Mouse (Mus musculus) liver, embryonic 15.5 days (tissue): ENCODE results near the gene Sh3pxd2b. TPM values are rescaled to one million over a fixed set of nuclear protein-coding genes. Genes with fewer than 3 reads are reported as not detected.

ENCODE experiments used
- ATAC-seq: fragments of 200-750 bp; cut with Nextera tagmentation; 2 replicates; pipeline ENCODE4 v1.8.0; 2017; ENCODE audit warnings: moderate number of reproducible peaks, mild to moderate bottlenecking, moderate library complexity; ENCODE audit not compliant: insufficient read depth
- H3K27ac ChIP-seq: fragments of 300-500 bp; sonication (generic); replicated peaks from 2 replicates; pipeline ENCODE4 v1.5.1; 2015; ENCODE audit warnings: mild to moderate bottlenecking, inconsistent platforms
- H3K27me3 ChIP-seq: fragments of 300-500 bp; sonication (generic); 2 replicates; pipeline ENCODE4 v1.6.1; 2015; ENCODE audit warnings: mild to moderate bottlenecking, inconsistent platforms
- H3K36me3 ChIP-seq: fragments of 300-500 bp; sonication (generic); replicated peaks from 2 replicates; pipeline ENCODE4 v1.6.1; 2015; ENCODE audit warnings: moderate library complexity, mild to moderate bottlenecking, inconsistent platforms
- H3K4me1 ChIP-seq: fragments of 300-500 bp; sonication (generic); replicated peaks from 2 replicates; pipeline ENCODE4 v1.6.1; 2015; ENCODE audit warnings: inconsistent platforms
- H3K4me2 ChIP-seq: fragments of 300-500 bp; sonication (generic); 2 replicates; pipeline ENCODE4 v1.6.1; 2015; ENCODE audit warnings: moderate library complexity, mild to moderate bottlenecking, inconsistent platforms
- H3K4me3 ChIP-seq: fragments of 300-500 bp; sonication (generic); replicated peaks from 2 replicates; pipeline ENCODE4 v1.5.1; 2015; ENCODE audit warnings: mild to moderate bottlenecking, inconsistent platforms
- H3K9ac ChIP-seq: fragments of 300-500 bp; sonication (generic); 2 replicates; pipeline ENCODE4 v1.6.1; 2015; ENCODE audit warnings: moderate library complexity, mild to moderate bottlenecking, inconsistent platforms
- H3K9me3 ChIP-seq: fragments of 300-500 bp; sonication (generic); replicated peaks from 2 replicates; pipeline ENCODE4 v1.6.1; 2016; ENCODE audit warnings: inconsistent platforms
- WGBS: fragments of 180-500 bp; shearing (Covaris S2); methylation state at CpG from one replicate; pipeline ENCODE4 v1.1.7; 2015; ENCODE audit warnings: mixed read lengths; ENCODE audit not compliant: insufficient replicate concordance; 5-methylcytosine and 5-hydroxymethylcytosine counted together
- polyA plus RNA-seq: library from polyadenylated mRNA; unstranded; fragments of >200 nt; fragmentation: Nextera tagmentation; extraction: Ambion mirVana; gene quantifications from 2 replicates; pipeline ENCODE4 v1.2.1, GENCODE M21; 2015

Sh3pxd2b gene
- polyA plus RNA-seq, 1 experiment from 2014 or later: 1.1 TPM

GRCm38 (mm10) chr11:32444266-32444665 lies 96.6 kb downstream of the Sh3pxd2b start:
- no peak overlapping the region for H3K4me2 ChIP-seq
- no peaks in the 10 kb centered on the region for H3K9me3 ChIP-seq
- no peak for ATAC-seq
- H3K27ac ChIP-seq: no peak overlapping the region
- H3K36me3 ChIP-seq: no peaks in the 10 kb centered on the region
- no peaks in the 10 kb centered on the region for H3K27me3 ChIP-seq
- H3K9ac ChIP-seq: no peak overlapping the region
- no peak overlapping the region for H3K4me3 ChIP-seq
- 32% methylated on average over 1 of the region's 1 CpGs for WGBS
- H3K4me1 ChIP-seq: no peaks in the 10 kb centered on the region

- WGBS: 49% methylated on average over 1 of the region's 1 CpGs
- Histone ChIP-seq H3K4me3 (no peak overlapping the region), H3K27ac (no peak overlapping the region), H3K9me3 (no peaks in the 10 kb centered on the region), H3K36me3 (no peaks in the 10 kb centered on the region), H3K4me2 (no peak overlapping the region), H3K4me1 (no peaks in the 10 kb centered on the region), H3K9ac (no peak overlapping the region), H3K27me3 (no peaks in the 10 kb centered on the region)
- ATAC-seq: no peak
Measured at GRCm38 (mm10) chr11:32445135-32445534, 97.5 kb downstream of the Sh3pxd2b start.

- no peak overlapping the region for H3K9ac ChIP-seq
- ATAC-seq: no peak
- WGBS: 21% methylated on average over 6 of the region's 6 CpGs
Measured at GRCm38 (mm10) chr11:32445637-32446226, 98.1 kb downstream of the Sh3pxd2b start.

GRCm38 (mm10) chr11:32450216-32450615 lies 102.6 kb downstream of the Sh3pxd2b start:
- Histone ChIP-seq H3K27ac (no peak overlapping the region), H3K4me1 (peaks cover 10% of the 10 kb centered on the region), H3K9me3 (no peaks in the 10 kb centered on the region), H3K9ac (no peak overlapping the region), H3K4me3 (no peak overlapping the region), H3K36me3 (no peaks in the 10 kb centered on the region), H3K27me3 (peaks cover 32% of the 10 kb centered on the region), H3K4me2 (no peak overlapping the region)
- ATAC-seq: no peak
- WGBS: 0% methylated on average over 1 of the region's 1 CpGs

More at GRCm38 (mm10) chr11:32445637-32446226, 98.1 kb downstream of the Sh3pxd2b start:
- H3K27me3 ChIP-seq: no peaks in the 10 kb centered on the region
- H3K4me3 ChIP-seq: no peak overlapping the region
- H3K4me2 ChIP-seq: no peak overlapping the region
- H3K27ac ChIP-seq: no peak overlapping the region
- H3K9me3 ChIP-seq: no peaks in the 10 kb centered on the region
- no peaks in the 10 kb centered on the region for H3K36me3 ChIP-seq
- H3K4me1 ChIP-seq: no peaks in the 10 kb centered on the region

- 77% methylated on average over 6 of the region's 6 CpGs for WGBS
- Histone ChIP-seq H3K27ac (no peak overlapping the region), H3K4me1 (peaks cover 21% of the 10 kb centered on the region), H3K4me2 (no peak overlapping the region), H3K36me3 (no peaks in the 10 kb centered on the region), H3K9me3 (no peaks in the 10 kb centered on the region), H3K9ac (no peak overlapping the region), H3K27me3 (peaks cover 43% of the 10 kb centered on the region), H3K4me3 (no peak overlapping the region)
- no peak for ATAC-seq
Measured at GRCm38 (mm10) chr11:32451306-32451705, 103.7 kb downstream of the Sh3pxd2b start.

- Histone ChIP-seq H3K27me3 (peaks cover 53% of the 10 kb centered on the region), H3K9ac (no peak overlapping the region), H3K4me2 (no peak overlapping the region), H3K27ac (no peak overlapping the region), H3K4me3 (no peak overlapping the region), H3K4me1 (peaks cover 24% of the 10 kb centered on the region), H3K9me3 (no peaks in the 10 kb centered on the region), H3K36me3 (no peaks in the 10 kb centered on the region)
- 82% methylated on average over 4 of the region's 4 CpGs for WGBS
- ATAC-seq: no peak
Measured at GRCm38 (mm10) chr11:32452745-32453144, 105.1 kb downstream of the Sh3pxd2b start.

GRCm38 (mm10) chr11:32453353-32453915 lies 105.8 kb downstream of the Sh3pxd2b start:
- no peaks in the 10 kb centered on the region for H3K9me3 ChIP-seq
- no peak overlapping the region for H3K4me2 ChIP-seq
- ATAC-seq: no peak
- no peak overlapping the region for H3K4me3 ChIP-seq
- H3K36me3 ChIP-seq: no peaks in the 10 kb centered on the region
- WGBS: 53% methylated on average over 8 of the region's 8 CpGs
- H3K4me1 ChIP-seq: peaks cover 24% of the 10 kb centered on the region
- H3K27ac ChIP-seq: no peak overlapping the region
- H3K9ac ChIP-seq: no peak overlapping the region
- H3K27me3 ChIP-seq: peaks cover 53% of the 10 kb centered on the region

GRCm38 (mm10) chr11:32454231-32454799 lies 106.7 kb downstream of the Sh3pxd2b start:
- Histone ChIP-seq H3K36me3 (no peaks in the 10 kb centered on the region), H3K9me3 (no peaks in the 10 kb centered on the region), H3K4me2 (peak overlapping the region; percentile 99), H3K9ac (peak overlapping the region; percentile 87), H3K4me3 (peak overlapping the region; percentile 85), H3K4me1 (peaks cover 24% of the 10 kb centered on the region), H3K27me3 (peaks cover 53% of the 10 kb centered on the region), H3K27ac (no peak overlapping the region)
- peak; percentile 13; the same call in 1 of the 2 replicates for ATAC-seq
- WGBS: 6% methylated on average over 19 of the region's 19 CpGs

- peak; percentile 95 for ATAC-seq
- H3K9ac ChIP-seq: peak within 1 kb of the TSS; percentile 87
- H3K9me3 ChIP-seq: no peaks in the 10 kb centered on the region
- no peaks in the 10 kb centered on the region for H3K36me3 ChIP-seq
- peak within 1 kb of the TSS; percentile 99 for H3K4me2 ChIP-seq
- H3K27ac ChIP-seq: peak within 1 kb of the TSS; percentile 83
- peaks cover 53% of the 10 kb centered on the region for H3K27me3 ChIP-seq
- peak within 1 kb of the TSS; percentile 85 for H3K4me3 ChIP-seq
- WGBS: under 1% methylated on average over 75 of the region's 86 CpGs
- peaks cover 24% of the 10 kb centered on the region for H3K4me1 ChIP-seq
Measured at GRCm38 (mm10) chr11:32454800-32455506, 107.3 kb downstream of the Sh3pxd2b start, which contains the start of gene Ubtd2. Ubtd2 (plus strand) TSS chr11:32455370.

GRCm38 (mm10) chr11:32455507-32456141 lies 108.0 kb downstream of the Sh3pxd2b start:
- ATAC-seq: peak; percentile 2; the same call in 1 of the 2 replicates
- Histone ChIP-seq H3K4me2 (peak overlapping the region; percentile 99), H3K27ac (peak overlapping the region; percentile 83), H3K9ac (peak overlapping the region; percentile 87), H3K4me1 (peaks cover 24% of the 10 kb centered on the region), H3K9me3 (no peaks in the 10 kb centered on the region), H3K36me3 (no peaks in the 10 kb centered on the region), H3K4me3 (peak overlapping the region; percentile 85), H3K27me3 (peaks cover 53% of the 10 kb centered on the region)
- WGBS: under 1% methylated on average over 58 of the region's 58 CpGs

GRCm38 (mm10) chr11:32456356-32456755 lies 108.7 kb downstream of the Sh3pxd2b start:
- H3K9ac ChIP-seq: no peak overlapping the region
- no peak for ATAC-seq
- H3K4me2 ChIP-seq: peak overlapping the region; percentile 99

More at GRCm38 (mm10) chr11:32456356-32456755, 108.7 kb downstream of the Sh3pxd2b start:
- peak overlapping the region; percentile 85 for H3K4me3 ChIP-seq
- H3K27ac ChIP-seq: no peak overlapping the region
- 24% methylated on average over 6 of the region's 6 CpGs for WGBS
- peaks cover 24% of the 10 kb centered on the region for H3K4me1 ChIP-seq
- no peaks in the 10 kb centered on the region for H3K9me3 ChIP-seq
- peaks cover 49% of the 10 kb centered on the region for H3K27me3 ChIP-seq
- no peaks in the 10 kb centered on the region for H3K36me3 ChIP-seq
